Mouse (Mus musculus): Measurements from ENCODE around the gene Zfr.

- no peak for TF ChIP-seq CTCF (IDR thresholded peaks at IDR 0.05; ENCODE audit: low read depth, low read length)
- TF ChIP-seq POLR2A (IDR thresholded peaks at IDR 0.05; ENCODE audit: extremely low read depth, insufficient read depth, low read length), result no peak
Measured at GRCm38 (mm10) chr15:12115722-12116230, 1.9 kb upstream of the Zfr start.

Measured in liver, adult 2 months (tissue).